Mouse (Mus musculus) liver, embryonic 15.5 days (tissue): Measurements from ENCODE around the gene Cd1d1. TPM values are rescaled to one million over a fixed set of nuclear protein-coding genes. Genes with fewer than 3 reads are reported as not detected.
"Not testable (repeated sequence)": the region's sequence is repeated elsewhere in the genome, so short reads cannot be mapped to it uniquely, and the experiment has no call there.

Experiments used
- ATAC-seq: fragments of 200-750 bp; cut with Nextera tagmentation; 2 replicates; pipeline ENCODE4 v1.8.0; 2017; ENCODE audit warnings: moderate number of reproducible peaks, mild to moderate bottlenecking, moderate library complexity; ENCODE audit not compliant: insufficient read depth
- H3K27ac ChIP-seq: fragments of 300-500 bp; sonication (generic); replicated peaks from 2 replicates; pipeline ENCODE4 v1.5.1; 2015; ENCODE audit warnings: mild to moderate bottlenecking, inconsistent platforms
- H3K27me3 ChIP-seq: fragments of 300-500 bp; sonication (generic); 2 replicates; pipeline ENCODE4 v1.6.1; 2015; ENCODE audit warnings: mild to moderate bottlenecking, inconsistent platforms
- H3K36me3 ChIP-seq: fragments of 300-500 bp; sonication (generic); replicated peaks from 2 replicates; pipeline ENCODE4 v1.6.1; 2015; ENCODE audit warnings: moderate library complexity, mild to moderate bottlenecking, inconsistent platforms
- H3K4me1 ChIP-seq: fragments of 300-500 bp; sonication (generic); replicated peaks from 2 replicates; pipeline ENCODE4 v1.6.1; 2015; ENCODE audit warnings: inconsistent platforms
- H3K4me2 ChIP-seq: fragments of 300-500 bp; sonication (generic); 2 replicates; pipeline ENCODE4 v1.6.1; 2015; ENCODE audit warnings: moderate library complexity, mild to moderate bottlenecking, inconsistent platforms
- H3K4me3 ChIP-seq: fragments of 300-500 bp; sonication (generic); replicated peaks from 2 replicates; pipeline ENCODE4 v1.5.1; 2015; ENCODE audit warnings: mild to moderate bottlenecking, inconsistent platforms
- H3K9ac ChIP-seq: fragments of 300-500 bp; sonication (generic); 2 replicates; pipeline ENCODE4 v1.6.1; 2015; ENCODE audit warnings: moderate library complexity, mild to moderate bottlenecking, inconsistent platforms
- H3K9me3 ChIP-seq: fragments of 300-500 bp; sonication (generic); replicated peaks from 2 replicates; pipeline ENCODE4 v1.6.1; 2016; ENCODE audit warnings: inconsistent platforms
- WGBS: fragments of 180-500 bp; shearing (Covaris S2); methylation state at CpG from one replicate; pipeline ENCODE4 v1.1.7; 2015; ENCODE audit warnings: mixed read lengths; ENCODE audit not compliant: insufficient replicate concordance; 5-methylcytosine and 5-hydroxymethylcytosine counted together
- polyA plus RNA-seq: library from polyadenylated mRNA; unstranded; fragments of >200 nt; fragmentation: Nextera tagmentation; extraction: Ambion mirVana; gene quantifications from 2 replicates; pipeline ENCODE4 v1.2.1, GENCODE M21; 2015

Gene Cd1d1
- polyA plus RNA-seq, result 5.8 and 6.0 TPM in 2 replicates

GRCm38 (mm10) chr3:86999415-86999740 is at the start of gene Cd1d1:
Cd1d1 (minus strand) TSS chr3:86999441.
- Histone ChIP-seq H3K9ac (peak within 1 kb of the TSS; percentile 43), H3K4me3 (peak within 1 kb of the TSS; percentile 58), H3K27me3 (no peaks in the 10 kb centered on the region), H3K36me3 (no peaks in the 10 kb centered on the region), H3K4me1 (peaks cover 12% of the 10 kb centered on the region), H3K27ac (peak within 1 kb of the TSS; percentile 64), H3K9me3 (no peaks in the 10 kb centered on the region), H3K4me2 (peak within 1 kb of the TSS; percentile 75)
- 19% methylated on average over 8 of the region's 8 CpGs for WGBS
- ATAC-seq, result no peak

- Histone ChIP-seq H3K4me2 (no peak overlapping the region), H3K9ac (no peak overlapping the region), H3K27ac (no peak overlapping the region), H3K9me3 (no peaks in the 10 kb centered on the region), H3K27me3 (no peaks in the 10 kb centered on the region), H3K4me3 (no peak overlapping the region), H3K4me1 (no peaks in the 10 kb centered on the region), H3K36me3 (no peaks in the 10 kb centered on the region)
- no peak for ATAC-seq
- 68% methylated on average over 5 of the region's 5 CpGs for WGBS
Observed at GRCm38 (mm10) chr3:87047801-87048200, 48.6 kb upstream of the Cd1d1 start.

- no peak overlapping the region for H3K4me2 ChIP-seq
- WGBS, result 42% methylated on average over 2 of the region's 2 CpGs
- H3K4me3 ChIP-seq, result no peak overlapping the region
- no peaks in the 10 kb centered on the region for H3K36me3 ChIP-seq
- ATAC-seq, result no peak
- H3K9me3 ChIP-seq, result no peaks in the 10 kb centered on the region
- no peaks in the 10 kb centered on the region for H3K4me1 ChIP-seq
- no peak overlapping the region for H3K27ac ChIP-seq
- no peak overlapping the region for H3K9ac ChIP-seq
- no peaks in the 10 kb centered on the region for H3K27me3 ChIP-seq
Observed at GRCm38 (mm10) chr3:87041733-87042132, 42.5 kb upstream of the Cd1d1 start.

- no peaks in the 10 kb centered on the region for H3K4me1 ChIP-seq
- H3K36me3 ChIP-seq, result no peaks in the 10 kb centered on the region
- 57% methylated on average over 6 of the region's 6 CpGs for WGBS
- H3K9ac ChIP-seq, result no peak overlapping the region
- no peak overlapping the region for H3K4me3 ChIP-seq
- no peaks in the 10 kb centered on the region for H3K9me3 ChIP-seq
- no peaks in the 10 kb centered on the region for H3K27me3 ChIP-seq
- ATAC-seq, result no peak
- no peak overlapping the region for H3K4me2 ChIP-seq
- H3K27ac ChIP-seq, result no peak overlapping the region
Observed at GRCm38 (mm10) chr3:87038500-87038899, 39.3 kb upstream of the Cd1d1 start.

- H3K27me3 ChIP-seq, result no peaks in the 10 kb centered on the region
- no peaks in the 10 kb centered on the region for H3K9me3 ChIP-seq
- no peaks in the 10 kb centered on the region for H3K36me3 ChIP-seq
- H3K9ac ChIP-seq, result no peak overlapping the region
- no peaks in the 10 kb centered on the region for H3K4me1 ChIP-seq
- ATAC-seq, result no peak
- 73% methylated on average over 4 of the region's 4 CpGs for WGBS
- no peak overlapping the region for H3K4me2 ChIP-seq
- no peak overlapping the region for H3K27ac ChIP-seq
- no peak overlapping the region for H3K4me3 ChIP-seq
Observed at GRCm38 (mm10) chr3:87034061-87034460, 34.8 kb upstream of the Cd1d1 start.

GRCm38 (mm10) chr3:87033357-87033756 is 34.1 kb upstream of the Cd1d1 start:
- Histone ChIP-seq H3K36me3 (no peaks in the 10 kb centered on the region), H3K4me1 (no peaks in the 10 kb centered on the region), H3K4me2 (no peak overlapping the region), H3K9ac (no peak overlapping the region), H3K9me3 (no peaks in the 10 kb centered on the region), H3K27me3 (no peaks in the 10 kb centered on the region), H3K4me3 (no peak overlapping the region), H3K27ac (no peak overlapping the region)
- no peak for ATAC-seq
- WGBS, result 14% methylated on average over 8 of the region's 8 CpGs

GRCm38 (mm10) chr3:87030855-87031254 is 31.6 kb upstream of the Cd1d1 start:
- Histone ChIP-seq H3K27me3 (no peaks in the 10 kb centered on the region), H3K36me3 (no peaks in the 10 kb centered on the region), H3K27ac (no peak overlapping the region), H3K4me2 (no peak overlapping the region), H3K9me3 (no peaks in the 10 kb centered on the region), H3K4me1 (no peaks in the 10 kb centered on the region), H3K9ac (no peak overlapping the region), H3K4me3 (no peak overlapping the region)
- ATAC-seq, result no peak
- 19% methylated on average over 6 of the region's 6 CpGs for WGBS

GRCm38 (mm10) chr3:87017707-87018106 is 18.5 kb upstream of the Cd1d1 start:
- Histone ChIP-seq H3K4me2 (no peak overlapping the region), H3K9ac (no peak overlapping the region), H3K9me3 (no peaks in the 10 kb centered on the region), H3K36me3 (no peaks in the 10 kb centered on the region), H3K4me1 (no peaks in the 10 kb centered on the region), H3K4me3 (no peak overlapping the region), H3K27ac (no peak overlapping the region), H3K27me3 (no peaks in the 10 kb centered on the region)
- no peak for ATAC-seq
- WGBS, result 14% methylated on average over 2 of the region's 2 CpGs

- H3K27ac ChIP-seq, result no peak overlapping the region
- 65% methylated on average over 1 of the region's 1 CpGs for WGBS
- no peak for ATAC-seq
- H3K4me1 ChIP-seq, result no peaks in the 10 kb centered on the region
- no peak overlapping the region for H3K4me2 ChIP-seq
- no peaks in the 10 kb centered on the region for H3K27me3 ChIP-seq
- no peak overlapping the region for H3K4me3 ChIP-seq
- no peaks in the 10 kb centered on the region for H3K9me3 ChIP-seq
- no peak overlapping the region for H3K9ac ChIP-seq
- no peaks in the 10 kb centered on the region for H3K36me3 ChIP-seq
Observed at GRCm38 (mm10) chr3:87017001-87017400, 17.8 kb upstream of the Cd1d1 start.

GRCm38 (mm10) chr3:87015931-87016330 is 16.7 kb upstream of the Cd1d1 start:
- WGBS, result 38% methylated on average over 4 of the region's 4 CpGs
- no peak overlapping the region for H3K9ac ChIP-seq
- no peaks in the 10 kb centered on the region for H3K4me1 ChIP-seq
- no peaks in the 10 kb centered on the region for H3K27me3 ChIP-seq
- H3K9me3 ChIP-seq, result no peaks in the 10 kb centered on the region
- no peaks in the 10 kb centered on the region for H3K36me3 ChIP-seq
- H3K4me2 ChIP-seq, result no peak overlapping the region
- H3K27ac ChIP-seq, result no peak overlapping the region
- H3K4me3 ChIP-seq, result no peak overlapping the region
- no peak for ATAC-seq

- not testable (repeated sequence) for ATAC-seq, H3K4me2 ChIP-seq, H3K36me3 ChIP-seq, H3K9me3 ChIP-seq, H3K9ac ChIP-seq, H3K27ac ChIP-seq, H3K4me3 ChIP-seq, H3K27me3 ChIP-seq, H3K4me1 ChIP-seq
- WGBS, result 52% methylated on average over 3 of the region's 3 CpGs
Observed at GRCm38 (mm10) chr3:87012406-87012805, 13.2 kb upstream of the Cd1d1 start.

GRCm38 (mm10) chr3:87008281-87008680 is 9.0 kb upstream of the Cd1d1 start:
- not testable (repeated sequence) for H3K4me2 ChIP-seq, H3K27ac ChIP-seq, H3K9me3 ChIP-seq, H3K4me1 ChIP-seq, H3K4me3 ChIP-seq, H3K36me3 ChIP-seq, ATAC-seq, H3K9ac ChIP-seq, H3K27me3 ChIP-seq
- WGBS, result 30% methylated on average over 1 of the region's 1 CpGs
